Mouse (Mus musculus): Measurements from ENCODE around the gene Ankrd39. TPM values are rescaled to one million over a fixed set of nuclear protein-coding genes. Genes with fewer than 3 reads are reported as not detected.

Gene Ankrd39
- polyA plus RNA-seq, 1 experiment from 2014 or later, result 13.1 TPM

GRCm38 (mm10) chr1:36523332-36524013 lies 23.8 kb downstream of the Ankrd39 start:
- Histone ChIP-seq H3K27ac (ENCODE audit: low read depth, low read length) (no peak overlapping the region), H3K4me3 (ENCODE audit: low read depth, low read length) (no peak overlapping the region), H3K4me2 (replicated peaks; ENCODE audit: low read depth, low read length) (no peak overlapping the region), H3K4me1 (replicated peaks; ENCODE audit: control insufficient read depth, insufficient read depth, low read length) (no peaks in the 10 kb centered on the region), H3K9me3 (ENCODE audit: control insufficient read depth, low read length) (no peaks in the 10 kb centered on the region), H3K9ac (ENCODE audit: low read depth, low read length) (no peak overlapping the region), H3K36me3 (ENCODE audit: control insufficient read depth, insufficient read depth, low read length) (peaks cover 9% of the 10 kb centered on the region; the same call in 1 of the 2 replicates), H3K27me3 (ENCODE audit: control insufficient read depth, insufficient read depth, low read length) (no peaks in the 10 kb centered on the region)
- DNase-seq (ENCODE audit: low spot score), result no peak
- no peak for ATAC-seq (ENCODE audit: low FRiP score)
- WGBS, result 87% methylated on average over 9 of the region's 9 CpGs

GRCm38 (mm10) chr1:36522210-36522609 lies 25.0 kb downstream of the Ankrd39 start:
- H3K4me2 ChIP-seq (replicated peaks; ENCODE audit: low read depth, low read length), result no peak overlapping the region
- no peaks in the 10 kb centered on the region for H3K4me1 ChIP-seq (replicated peaks; ENCODE audit: control insufficient read depth, insufficient read depth, low read length)
- H3K4me3 ChIP-seq (ENCODE audit: low read depth, low read length), result no peak overlapping the region
- no peak for DNase-seq (ENCODE audit: low spot score)
- H3K9ac ChIP-seq (ENCODE audit: low read depth, low read length), result no peak overlapping the region
- H3K27me3 ChIP-seq (ENCODE audit: control insufficient read depth, insufficient read depth, low read length), result no peaks in the 10 kb centered on the region
- WGBS, result 90% methylated on average over 7 of the region's 7 CpGs
- H3K9me3 ChIP-seq (ENCODE audit: control insufficient read depth, low read length), result no peaks in the 10 kb centered on the region
- no peak for ATAC-seq (ENCODE audit: low FRiP score)
- no peak overlapping the region for H3K27ac ChIP-seq (ENCODE audit: low read depth, low read length)
- H3K36me3 ChIP-seq (ENCODE audit: control insufficient read depth, insufficient read depth, low read length), result peaks cover 9% of the 10 kb centered on the region; the same call in 1 of the 2 replicates

GRCm38 (mm10) chr1:36519626-36520025 lies 27.6 kb downstream of the Ankrd39 start:
- H3K9me3 ChIP-seq (ENCODE audit: control insufficient read depth, low read length), result no peaks in the 10 kb centered on the region
- 82% methylated on average over 11 of the region's 11 CpGs for WGBS
- ATAC-seq (ENCODE audit: low FRiP score) (no peak), DNase-seq (ENCODE audit: low spot score) (no peak)
- peaks cover 7% of the 10 kb centered on the region; the same call in 1 of the 2 replicates for H3K36me3 ChIP-seq (ENCODE audit: control insufficient read depth, insufficient read depth, low read length)
- no peak overlapping the region for H3K4me3 ChIP-seq (ENCODE audit: low read depth, low read length)
- no peak overlapping the region for H3K9ac ChIP-seq (ENCODE audit: low read depth, low read length)
- no peak overlapping the region for H3K27ac ChIP-seq (ENCODE audit: low read depth, low read length)
- H3K4me2 ChIP-seq (replicated peaks; ENCODE audit: low read depth, low read length), result no peak overlapping the region
- no peaks in the 10 kb centered on the region for H3K27me3 ChIP-seq (ENCODE audit: control insufficient read depth, insufficient read depth, low read length)
- H3K4me1 ChIP-seq (replicated peaks; ENCODE audit: control insufficient read depth, insufficient read depth, low read length), result 0 out of 2 replicates have a peak, but pooled peaks cover under 1% of the 10 kb centered on the region

- no peak overlapping the region for H3K9ac ChIP-seq (ENCODE audit: low read depth, low read length)
- WGBS, result 80% methylated on average over 3 of the region's 3 CpGs
- 0 out of 2 replicates have a peak, but pooled peaks cover 2% of the 10 kb centered on the region for H3K4me1 ChIP-seq (replicated peaks; ENCODE audit: control insufficient read depth, insufficient read depth, low read length)
These were observed 29.0 kb downstream of the Ankrd39 start for GRCm38 (mm10) chr1:36518259-36518658.

GRCm38 (mm10) chr1:36513718-36514117 lies 33.5 kb downstream of the Ankrd39 start:
- Histone ChIP-seq H3K4me1 (replicated peaks; ENCODE audit: control insufficient read depth, insufficient read depth, low read length) (0 out of 2 replicates have a peak, but pooled peaks cover 4% of the 10 kb centered on the region), H3K36me3 (ENCODE audit: control insufficient read depth, insufficient read depth, low read length) (no peaks in the 10 kb centered on the region), H3K9ac (ENCODE audit: low read depth, low read length) (peak overlapping the region; percentile 92; the same call in 1 of the 2 replicates), H3K9me3 (ENCODE audit: control insufficient read depth, low read length) (no peaks in the 10 kb centered on the region), H3K4me3 (ENCODE audit: low read depth, low read length) (peak overlapping the region; percentile 88), H3K4me2 (replicated peaks; ENCODE audit: low read depth, low read length) (peak overlapping the region; percentile 89), H3K27ac (ENCODE audit: low read depth, low read length) (no peak overlapping the region), H3K27me3 (ENCODE audit: control insufficient read depth, insufficient read depth, low read length) (no peaks in the 10 kb centered on the region)
- DNase-seq (ENCODE audit: low spot score), result peak; percentile 63
- ATAC-seq (ENCODE audit: low FRiP score), result no peak
- WGBS, result 48% methylated on average over 2 of the region's 2 CpGs

More at GRCm38 (mm10) chr1:36518259-36518658, 29.0 kb downstream of the Ankrd39 start:
- Histone ChIP-seq H3K4me3 (ENCODE audit: low read depth, low read length) (no peak overlapping the region), H3K36me3 (ENCODE audit: control insufficient read depth, insufficient read depth, low read length) (peaks cover 7% of the 10 kb centered on the region; the same call in 1 of the 2 replicates), H3K9me3 (ENCODE audit: control insufficient read depth, low read length) (no peaks in the 10 kb centered on the region), H3K27me3 (ENCODE audit: control insufficient read depth, insufficient read depth, low read length) (no peaks in the 10 kb centered on the region), H3K27ac (ENCODE audit: low read depth, low read length) (no peak overlapping the region), H3K4me2 (replicated peaks; ENCODE audit: low read depth, low read length) (no peak overlapping the region)
- DNase-seq (ENCODE audit: low spot score) (no peak), ATAC-seq (ENCODE audit: low FRiP score) (no peak)

- no peak overlapping the region for H3K27ac ChIP-seq (ENCODE audit: low read depth, low read length)
- no peak for ATAC-seq (ENCODE audit: low FRiP score)
- peak overlapping the region; percentile 89 for H3K4me2 ChIP-seq (replicated peaks; ENCODE audit: low read depth, low read length)
- peak overlapping the region; percentile 88 for H3K4me3 ChIP-seq (ENCODE audit: low read depth, low read length)
- DNase-seq (ENCODE audit: low spot score), result peak; percentile 12
- no peaks in the 10 kb centered on the region for H3K9me3 ChIP-seq (ENCODE audit: control insufficient read depth, low read length)
- H3K36me3 ChIP-seq (ENCODE audit: control insufficient read depth, insufficient read depth, low read length), result no peaks in the 10 kb centered on the region
- H3K9ac ChIP-seq (ENCODE audit: low read depth, low read length), result peak overlapping the region; percentile 92; the same call in 1 of the 2 replicates
- WGBS, result 0% methylated on average over 1 of the region's 1 CpGs
- no peaks in the 10 kb centered on the region for H3K27me3 ChIP-seq (ENCODE audit: control insufficient read depth, insufficient read depth, low read length)
- 0 out of 2 replicates have a peak, but pooled peaks cover 4% of the 10 kb centered on the region for H3K4me1 ChIP-seq (replicated peaks; ENCODE audit: control insufficient read depth, insufficient read depth, low read length)
These were observed 33.9 kb downstream of the Ankrd39 start for GRCm38 (mm10) chr1:36513310-36513709.

- H3K4me3 ChIP-seq (ENCODE audit: low read depth, low read length), result peak overlapping the region; percentile 88
- under 1% methylated on average over 16 of the region's 16 CpGs for WGBS
- no peaks in the 10 kb centered on the region for H3K9me3 ChIP-seq (ENCODE audit: control insufficient read depth, low read length)
- H3K4me1 ChIP-seq (replicated peaks; ENCODE audit: control insufficient read depth, insufficient read depth, low read length), result 0 out of 2 replicates have a peak, but pooled peaks cover 4% of the 10 kb centered on the region
- peak overlapping the region; percentile 92 for H3K9ac ChIP-seq (ENCODE audit: low read depth, low read length)
- no peak for ATAC-seq (ENCODE audit: low FRiP score)
- H3K27ac ChIP-seq (ENCODE audit: low read depth, low read length), result peak overlapping the region; percentile 98; the same call in 1 of the 2 replicates
- peak overlapping the region; percentile 89 for H3K4me2 ChIP-seq (replicated peaks; ENCODE audit: low read depth, low read length)
- no peaks in the 10 kb centered on the region for H3K36me3 ChIP-seq (ENCODE audit: control insufficient read depth, insufficient read depth, low read length)
- H3K27me3 ChIP-seq (ENCODE audit: control insufficient read depth, insufficient read depth, low read length), result no peaks in the 10 kb centered on the region
- DNase-seq (ENCODE audit: low spot score), result no peak
These were observed 34.3 kb downstream of the Ankrd39 start for GRCm38 (mm10) chr1:36512966-36513280.

GRCm38 (mm10) chr1:36512089-36512965 lies 34.9 kb downstream of the Ankrd39 start:
- Histone ChIP-seq H3K9me3 (ENCODE audit: control insufficient read depth, low read length) (no peaks in the 10 kb centered on the region), H3K4me1 (replicated peaks; ENCODE audit: control insufficient read depth, insufficient read depth, low read length) (0 out of 2 replicates have a peak, but pooled peaks cover 4% of the 10 kb centered on the region), H3K9ac (ENCODE audit: low read depth, low read length) (peak overlapping the region; percentile 92), H3K27me3 (ENCODE audit: control insufficient read depth, insufficient read depth, low read length) (no peaks in the 10 kb centered on the region), H3K27ac (ENCODE audit: low read depth, low read length) (peak overlapping the region; percentile 98), H3K4me2 (replicated peaks; ENCODE audit: low read depth, low read length) (peak overlapping the region; percentile 89), H3K36me3 (ENCODE audit: control insufficient read depth, insufficient read depth, low read length) (no peaks in the 10 kb centered on the region), H3K4me3 (ENCODE audit: low read depth, low read length) (peak overlapping the region; percentile 88)
- WGBS, result under 1% methylated on average over 52 of the region's 126 CpGs
- peak; percentile 68 for DNase-seq (ENCODE audit: low spot score)
- peak; percentile 75 for ATAC-seq (ENCODE audit: low FRiP score)

All from hindbrain, embryonic 11.5 days (tissue).